ENCODE assay signal across 18 mouse cellular contexts in genomic region chr8:72499521-72500284, GRCm38 (mm10). TPM values are rescaled to one million over a fixed set of nuclear protein-coding genes. Genes with fewer than 3 reads are reported as not detected.
DNase-seq lines count a peak whose midpoint lies in the region; ATAC-seq lines count a peak whose summit lies in the region.
"Had no signal": no experiment of that assay in that cellular context is flagged by ENCODE, and none has a peak within 500 bp of the region (broad histone marks: within the 10 kb centered on the region; RNA-seq: fewer than 3 reads in every experiment).

No protein-coding gene starts in this region.

- no peak overlapping the region for H3K4me3 ChIP-seq in heart, embryonic 16.5 days (ENCODE audit: low read length)
- no peak overlapping the region for H3K4me3 ChIP-seq in intestine, embryonic 16.5 days (ENCODE audit: low read length)
- no peak overlapping the region for H3K4me3 ChIP-seq in hindbrain, embryonic 16.5 days (ENCODE audit: low read length)
- H3K4me3 ChIP-seq: embryonic facial prominence, embryonic 15.5 days; forebrain, embryonic 10.5 days; left cerebral cortex, adult 2 months; limb, embryonic 12.5 days had no signal

- no peak overlapping the region for H3K9ac ChIP-seq in heart, embryonic 16.5 days (ENCODE audit: low read length)
- no peak overlapping the region for H3K9ac ChIP-seq in intestine, embryonic 16.5 days (ENCODE audit: low read depth, low read length)
- H3K9ac ChIP-seq in hindbrain, embryonic 16.5 days (ENCODE audit: low read depth, low read length) = no peak overlapping the region
- H3K9ac ChIP-seq: embryonic facial prominence, embryonic 15.5 days; limb, embryonic 12.5 days; liver, embryonic 14.5 days had no signal

- H3K36me3 ChIP-seq in heart, embryonic 16.5 days (ENCODE audit: control insufficient read depth, insufficient read depth) = peaks cover 18% of the 10 kb centered on the region
- peaks cover 17% of the 10 kb centered on the region for H3K36me3 ChIP-seq in intestine, embryonic 16.5 days (ENCODE audit: control insufficient read depth, insufficient read depth, low read length)
- H3K36me3 ChIP-seq in hindbrain, embryonic 16.5 days (ENCODE audit: control insufficient read depth, insufficient read depth, low read length) = peaks cover 19% of the 10 kb centered on the region

- DNase-seq in gastrocnemius, postnatal 25 days = peak; percentile 84
- DNase-seq in heart, adult 8-10 months (ENCODE audit: low spot score) = peak; percentile 78
- no peak for DNase-seq in left cerebral cortex, postnatal 4 days
- no peak for DNase-seq in embryo, embryonic 11 days
- DNase-seq: midbrain, embryonic 14.5 days; thymus, adult 18-20 months had no signal

- ATAC-seq in heart, embryonic 16.5 days (replicated peaks; ENCODE audit: extremely low read depth, insufficient read depth, low FRiP score) = peak; percentile 59
- peak; percentile 72 for ATAC-seq in intestine, embryonic 16.5 days
- ATAC-seq in hindbrain, embryonic 16.5 days = no peak
- ATAC-seq: activated CD4-positive, CD25-positive, alpha-beta regulatory T cell, adult 4 months; Patski had no signal

- no peak overlapping the region for H3K4me2 ChIP-seq in heart, embryonic 16.5 days (ENCODE audit: low read depth, low read length)
- H3K4me2 ChIP-seq in intestine, embryonic 16.5 days (ENCODE audit: low read depth, low read length) = 0 out of 2 replicates have a peak overlapping the region, but pooled peaks have one; percentile 11
- no peak overlapping the region for H3K4me2 ChIP-seq in hindbrain, embryonic 16.5 days (ENCODE audit: low read length)
- H3K4me2 ChIP-seq: embryonic facial prominence, embryonic 15.5 days; limb, embryonic 12.5 days had no signal

- intact Hi-C loops in left cerebral cortex, postnatal 4 days (cut with DNase I) = no loop called here

- no peaks in the 10 kb centered on the region for H3K27me3 ChIP-seq in heart, embryonic 16.5 days (ENCODE audit: control insufficient read depth, insufficient read depth, low read length)
- H3K27me3 ChIP-seq in intestine, embryonic 16.5 days (replicated peaks; ENCODE audit: control insufficient read depth, insufficient read depth, low read length) = no peaks in the 10 kb centered on the region
- no peaks in the 10 kb centered on the region for H3K27me3 ChIP-seq in hindbrain, embryonic 16.5 days (replicated peaks; ENCODE audit: control insufficient read depth, insufficient read depth, low read length)
- H3K27me3 ChIP-seq: embryonic facial prominence, embryonic 15.5 days; limb, embryonic 12.5 days; Patski had no signal

- H3K27ac ChIP-seq in heart, embryonic 16.5 days (ENCODE audit: low read length) = peak overlapping the region; percentile 86
- H3K27ac ChIP-seq in intestine, embryonic 16.5 days (ENCODE audit: low read length) = peak overlapping the region; percentile 60
- H3K27ac ChIP-seq in hindbrain, embryonic 16.5 days (ENCODE audit: low read depth, low read length) = no peak overlapping the region
- H3K27ac ChIP-seq: embryonic facial prominence, embryonic 15.5 days; forebrain, embryonic 10.5 days; kidney, postnatal 0 days; left cerebral cortex, adult 2 months; limb, embryonic 12.5 days; liver, embryonic 14.5 days had no signal

- H3K9me3 ChIP-seq in heart, embryonic 16.5 days (replicated peaks; ENCODE audit: control insufficient read depth, low read length) = no peaks in the 10 kb centered on the region
- H3K9me3 ChIP-seq in intestine, embryonic 16.5 days (ENCODE audit: control insufficient read depth, low read length) = no peaks in the 10 kb centered on the region
- H3K9me3 ChIP-seq in hindbrain, embryonic 16.5 days (ENCODE audit: control insufficient read depth, low read length) = no peaks in the 10 kb centered on the region
- H3K9me3 ChIP-seq: embryonic facial prominence, embryonic 15.5 days; forebrain, embryonic 10.5 days; limb, embryonic 12.5 days had no signal

- WGBS in heart, embryonic 16.5 days = 48% methylated on average over 2 of the region's 2 CpGs
- 84% methylated on average over 2 of the region's 2 CpGs for WGBS in intestine, embryonic 16.5 days
- 95% methylated on average over 2 of the region's 2 CpGs for WGBS in hindbrain, embryonic 16.5 days

- peaks cover 34% of the 10 kb centered on the region for H3K4me1 ChIP-seq in heart, embryonic 16.5 days (ENCODE audit: control insufficient read depth, insufficient read depth, low read length)
- H3K4me1 ChIP-seq in intestine, embryonic 16.5 days (ENCODE audit: control insufficient read depth, insufficient read depth, low read length) = peaks cover 9% of the 10 kb centered on the region; the same call in 1 of the 2 replicates
- H3K4me1 ChIP-seq in hindbrain, embryonic 16.5 days (ENCODE audit: control insufficient read depth, insufficient read depth, low read depth, low read length) = peaks cover 5% of the 10 kb centered on the region

RNA-seq across cellular contexts. Expression of gene Slc35e1, which starts 7.3 kb away (rescaled TPM):
- 10 to 100 TPM; 36.6 to 43.0 TPM for total RNA-seq in gastrocnemius, postnatal 25 days (2021)
- total RNA-seq in heart, adult 8-10 months (2022) = 10 to 100 TPM; 77.1 to 88.7 (median 82.1) TPM
- polyA plus RNA-seq in heart, embryonic 16.5 days (2015; fragmentation: Nextera tagmentation; extraction: Ambion mirVana) = 7.8 and 13.1 TPM in 2 replicates
- polyA plus RNA-seq in intestine, embryonic 16.5 days (2015; fragmentation: Nextera tagmentation; extraction: Ambion mirVana) = 7.9 and 8.2 TPM in 2 replicates
- 5.7 and 8.2 TPM in 2 replicates for polyA plus RNA-seq in hindbrain, embryonic 16.5 days (2015; fragmentation: Nextera tagmentation; extraction: Ambion mirVana)
- 10 to 100 TPM; 35.2 to 39.2 TPM for total RNA-seq in left cerebral cortex, postnatal 4 days (2021)

RNA-seq across cellular contexts. Expression of gene Cherp, which starts 24.7 kb away (rescaled TPM):
- total RNA-seq in gastrocnemius, postnatal 25 days (2021) = 10 to 100 TPM; 21.1 to 26.0 TPM
- total RNA-seq in heart, adult 8-10 months (2022) = 10 to 100 TPM; 34.7 to 43.9 (median 37.2) TPM
- polyA plus RNA-seq in heart, embryonic 16.5 days (2015; fragmentation: Nextera tagmentation; extraction: Ambion mirVana) = 36.8 and 45.6 TPM in 2 replicates
- polyA plus RNA-seq in intestine, embryonic 16.5 days (2015; fragmentation: Nextera tagmentation; extraction: Ambion mirVana) = 46.0 and 47.9 TPM in 2 replicates
- polyA plus RNA-seq in hindbrain, embryonic 16.5 days (2015; fragmentation: Nextera tagmentation; extraction: Ambion mirVana) = 40.0 and 62.2 TPM in 2 replicates
- total RNA-seq in left cerebral cortex, postnatal 4 days (2021) = 10 to 100 TPM; 75.6 to 85.4 TPM

RNA-seq across cellular contexts. Expression of gene Med26, which starts 48.4 kb away (rescaled TPM):
- total RNA-seq in gastrocnemius, postnatal 25 days (2021) = 1 to 10 TPM; 7.3 to 7.9 TPM
- total RNA-seq in heart, adult 8-10 months (2022) = 1 to 10 TPM; 6.3 to 8.5 (median 7.6) TPM
- polyA plus RNA-seq in heart, embryonic 16.5 days (2015; fragmentation: Nextera tagmentation; extraction: Ambion mirVana) = 11.5 and 12.7 TPM in 2 replicates
- polyA plus RNA-seq in intestine, embryonic 16.5 days (2015; fragmentation: Nextera tagmentation; extraction: Ambion mirVana) = 13.5 and 14.2 TPM in 2 replicates
- 15.5 and 17.3 TPM in 2 replicates for polyA plus RNA-seq in hindbrain, embryonic 16.5 days (2015; fragmentation: Nextera tagmentation; extraction: Ambion mirVana)
- 10 to 100 TPM; 13.3 to 13.8 TPM for total RNA-seq in left cerebral cortex, postnatal 4 days (2021)

RNA-seq across cellular contexts. Expression of gene 1700030K09Rik, which starts 56.0 kb away (rescaled TPM):
- 1 to 10 TPM; 2.9 to 3.2 TPM for total RNA-seq in gastrocnemius, postnatal 25 days (2021)
- 1 to 10 TPM; 4.8 to 5.2 (median 4.8) TPM for total RNA-seq in heart, adult 8-10 months (2022)
- 9.8 and 10.3 TPM in 2 replicates for polyA plus RNA-seq in heart, embryonic 16.5 days (2015; fragmentation: Nextera tagmentation; extraction: Ambion mirVana)
- polyA plus RNA-seq in intestine, embryonic 16.5 days (2015; fragmentation: Nextera tagmentation; extraction: Ambion mirVana) = 10.7 and 11.5 TPM in 2 replicates
- polyA plus RNA-seq in hindbrain, embryonic 16.5 days (2015; fragmentation: Nextera tagmentation; extraction: Ambion mirVana) = 16.0 and 16.4 TPM in 2 replicates
- total RNA-seq in left cerebral cortex, postnatal 4 days (2021) = 10 to 100 TPM; 14.1 to 15.5 TPM

RNA-seq across cellular contexts. Expression of gene Calr3, which starts 56.0 kb away (rescaled TPM):
- total RNA-seq in gastrocnemius, postnatal 25 days (2021) = 1 to 10 TPM; 2.1 to 2.5 TPM
- total RNA-seq in heart, adult 8-10 months (2022) = 10 to 100 TPM; 18.1 to 29.0 (median 23.1) TPM
- polyA plus RNA-seq in heart, embryonic 16.5 days (2015; fragmentation: Nextera tagmentation; extraction: Ambion mirVana) = 1.4 and 1.5 TPM in 2 replicates
- 1.4 and 1.5 TPM in 2 replicates for polyA plus RNA-seq in intestine, embryonic 16.5 days (2015; fragmentation: Nextera tagmentation; extraction: Ambion mirVana)
- 1.2 and 1.4 TPM in 2 replicates for polyA plus RNA-seq in hindbrain, embryonic 16.5 days (2015; fragmentation: Nextera tagmentation; extraction: Ambion mirVana)
- 1 to 10 TPM in 1 of 2 experiments, under 1 TPM in 1; 0.74 to 1.1 TPM for total RNA-seq in left cerebral cortex, postnatal 4 days (2021)
- polyA plus RNA-seq: small intestine, adult 2 months had no signal

Comparison
In these comparisons a context has a peak if more than half of its experiments do, and no peak if none do; other contexts are left out.
1. DNase-seq: peak in gastrocnemius, postnatal 25 days (single experiment) and heart, adult 8-10 months (single experiment); none in left cerebral cortex, postnatal 4 days (single experiment) and embryo, embryonic 11 days (single experiment).